Mouse (Mus musculus) embryonic facial prominence, embryonic 14.5 days (tissue): ENCODE measurements around the gene Col1a1. TPM values are rescaled to one million over a fixed set of nuclear protein-coding genes. Genes with fewer than 3 reads are reported as not detected.

ENCODE experiments used
- ATAC-seq: fragments of 200-750 bp; cut with Nextera tagmentation; 2 replicates; pipeline ENCODE4 v1.8.0; 2017; ENCODE audit warnings: low read depth, moderate number of reproducible peaks, moderate TSS enrichment
- DNase-seq: peaks from one replicate; pipeline ENCODE4 v3.0.0-alpha.2; 2015; ENCODE audit warnings: low spot score
- H3K27ac ChIP-seq: fragments of 300-500 bp; sonication (generic); replicated peaks from 2 replicates; pipeline ENCODE4 v1.5.1; 2014; ENCODE audit warnings: low read depth, mild to moderate bottlenecking, low read length, moderate library complexity
- H3K27me3 ChIP-seq: fragments of 300-500 bp; sonication (generic); replicated peaks from 2 replicates; pipeline ENCODE4 v1.6.1; 2014; ENCODE audit warnings: low read length; ENCODE audit not compliant: control insufficient read depth, insufficient read depth
- H3K36me3 ChIP-seq: fragments of 300-500 bp; sonication (generic); 2 replicates; pipeline ENCODE4 v1.6.1; 2014; ENCODE audit warnings: low read length, mixed read lengths; ENCODE audit not compliant: control insufficient read depth, insufficient read depth
- H3K4me1 ChIP-seq: fragments of 300-500 bp; sonication (generic); 2 replicates; pipeline ENCODE4 v1.6.1; 2014; ENCODE audit warnings: antibody characterized with exemption, low read length; ENCODE audit not compliant: control insufficient read depth, insufficient read depth
- H3K4me2 ChIP-seq: fragments of 300-500 bp; sonication (generic); 2 replicates; pipeline ENCODE4 v1.6.1; 2014; ENCODE audit warnings: low read depth, mild to moderate bottlenecking, low read length, moderate library complexity, mixed read lengths
- H3K4me3 ChIP-seq: fragments of 300-500 bp; sonication (generic); 2 replicates; pipeline ENCODE4 v1.5.1; 2014; ENCODE audit warnings: low read depth, mild to moderate bottlenecking, low read length
- H3K9ac ChIP-seq: fragments of 300-500 bp; sonication (generic); 2 replicates; pipeline ENCODE4 v1.6.1; 2014; ENCODE audit warnings: low read depth, mild to moderate bottlenecking, low read length, moderate library complexity, mixed read lengths
- H3K9me3 ChIP-seq: fragments of 300-500 bp; sonication (generic); 2 replicates; pipeline ENCODE4 v1.6.1; 2016; ENCODE audit warnings: low read length; ENCODE audit not compliant: control insufficient read depth
- WGBS: fragments of 180-500 bp; shearing (Covaris S2); extraction: QIAGEN DNeasy Blood & Tissue Kit; methylation state at CpG from one replicate; pipeline ENCODE4 v1.1.7; 2014; 5-methylcytosine and 5-hydroxymethylcytosine counted together
- polyA plus RNA-seq: library from polyadenylated mRNA; unstranded; fragments of >200 nt; fragmentation: Nextera tagmentation; extraction: Ambion mirVana; gene quantifications from 2 replicates; pipeline ENCODE4 v1.2.1, GENCODE M21; 2014

Col1a1 gene
- polyA plus RNA-seq, 1 experiment from 2014 or later, result 4,731 TPM

GRCm38 (mm10) chr11:94985822-94986221 is 49.8 kb downstream of the Col1a1 start:
- H3K27me3 ChIP-seq, result no peaks in the 10 kb centered on the region
- H3K9me3 ChIP-seq, result no peaks in the 10 kb centered on the region
- no peak overlapping the region for H3K4me3 ChIP-seq
- DNase-seq, result no peak
- H3K27ac ChIP-seq, result no peak overlapping the region
- peaks cover 27% of the 10 kb centered on the region for H3K4me1 ChIP-seq
- WGBS, result 65% methylated on average over 5 of the region's 5 CpGs
- H3K9ac ChIP-seq, result no peak overlapping the region
- no peak for ATAC-seq
- H3K4me2 ChIP-seq, result no peak overlapping the region
- H3K36me3 ChIP-seq, result no peaks in the 10 kb centered on the region

DNA sequence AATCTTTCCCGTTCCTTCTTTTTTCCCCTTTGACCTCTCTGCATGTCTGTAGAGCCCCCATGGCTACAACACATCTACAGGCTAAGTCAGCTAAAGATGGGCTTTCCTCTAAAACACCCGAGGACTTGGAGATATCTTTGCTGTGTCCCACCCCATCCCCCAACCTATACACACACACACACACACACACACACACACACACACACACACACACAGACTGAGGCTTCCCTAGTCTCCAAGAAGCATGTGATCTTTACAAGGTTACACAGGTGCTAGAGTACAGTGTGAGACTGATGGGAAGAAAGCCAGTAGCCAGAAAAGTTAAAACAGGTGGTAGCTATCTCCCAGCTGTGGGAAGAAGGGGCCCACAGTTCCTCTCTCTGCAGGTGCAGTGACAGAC is 50.4 kb downstream of the Col1a1 start:
- no peaks in the 10 kb centered on the region for H3K9me3 ChIP-seq
- H3K4me1 ChIP-seq, result peaks cover 27% of the 10 kb centered on the region
- ATAC-seq, result no peak
- no peak for DNase-seq
- no peak overlapping the region for H3K9ac ChIP-seq
- H3K27me3 ChIP-seq, result no peaks in the 10 kb centered on the region
- no peak overlapping the region for H3K4me3 ChIP-seq
- H3K27ac ChIP-seq, result no peak overlapping the region
- 37% methylated on average over 2 of the region's 2 CpGs for WGBS
- no peaks in the 10 kb centered on the region for H3K36me3 ChIP-seq
- H3K4me2 ChIP-seq, result no peak overlapping the region

GRCm38 (mm10) chr11:94987341-94987740 is 51.3 kb downstream of the Col1a1 start:
- Histone ChIP-seq H3K36me3 (no peaks in the 10 kb centered on the region), H3K9me3 (no peaks in the 10 kb centered on the region), H3K4me3 (no peak overlapping the region), H3K27ac (no peak overlapping the region), H3K4me2 (no peak overlapping the region), H3K4me1 (peaks cover 27% of the 10 kb centered on the region), H3K9ac (no peak overlapping the region), H3K27me3 (no peaks in the 10 kb centered on the region)
- 38% methylated on average over 6 of the region's 6 CpGs for WGBS
- DNase-seq (no peak), ATAC-seq (no peak)

DNA sequence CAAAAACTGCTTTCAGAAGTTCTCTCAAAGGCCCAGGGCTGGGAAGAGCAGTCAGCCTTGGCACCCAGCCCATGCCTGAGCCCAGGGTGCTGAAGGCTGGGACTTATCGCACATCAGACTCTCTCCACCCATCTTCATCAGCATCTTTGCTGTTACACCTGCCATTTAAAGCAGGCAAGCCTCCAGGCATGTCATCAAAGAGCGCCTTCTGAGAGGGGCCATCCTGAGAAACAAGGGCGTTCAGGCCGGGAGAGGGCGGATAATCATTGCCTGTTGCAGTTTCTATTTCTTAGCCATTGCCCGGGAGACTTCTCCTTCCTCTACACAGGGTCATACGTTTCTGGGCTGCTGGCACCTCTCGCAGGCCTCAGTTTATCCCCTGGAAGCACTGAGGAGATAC is 51.8 kb downstream of the Col1a1 start:
- Histone ChIP-seq H3K4me3 (no peak overlapping the region), H3K27me3 (no peaks in the 10 kb centered on the region), H3K36me3 (no peaks in the 10 kb centered on the region), H3K4me1 (peaks cover 27% of the 10 kb centered on the region), H3K4me2 (peak overlapping the region; percentile 8; the same call in 1 of the 2 replicates), H3K9me3 (no peaks in the 10 kb centered on the region), H3K27ac (no peak overlapping the region), H3K9ac (no peak overlapping the region)
- ATAC-seq (no peak), DNase-seq (no peak)
- WGBS, result 67% methylated on average over 8 of the region's 8 CpGs

- no peak for DNase-seq
- Histone ChIP-seq H3K36me3 (no peaks in the 10 kb centered on the region), H3K9me3 (no peaks in the 10 kb centered on the region), H3K4me2 (peak overlapping the region; percentile 96), H3K9ac (peak overlapping the region; percentile 68), H3K4me3 (peak overlapping the region; percentile 91), H3K27ac (peak overlapping the region; percentile 94), H3K4me1 (peaks cover 36% of the 10 kb centered on the region), H3K27me3 (no peaks in the 10 kb centered on the region)
- no peak for ATAC-seq
- WGBS, result 12% methylated on average over 10 of the region's 10 CpGs
Measured at GRCm38 (mm10) chr11:94988780-94989561, 52.9 kb downstream of the Col1a1 start.

DNA sequence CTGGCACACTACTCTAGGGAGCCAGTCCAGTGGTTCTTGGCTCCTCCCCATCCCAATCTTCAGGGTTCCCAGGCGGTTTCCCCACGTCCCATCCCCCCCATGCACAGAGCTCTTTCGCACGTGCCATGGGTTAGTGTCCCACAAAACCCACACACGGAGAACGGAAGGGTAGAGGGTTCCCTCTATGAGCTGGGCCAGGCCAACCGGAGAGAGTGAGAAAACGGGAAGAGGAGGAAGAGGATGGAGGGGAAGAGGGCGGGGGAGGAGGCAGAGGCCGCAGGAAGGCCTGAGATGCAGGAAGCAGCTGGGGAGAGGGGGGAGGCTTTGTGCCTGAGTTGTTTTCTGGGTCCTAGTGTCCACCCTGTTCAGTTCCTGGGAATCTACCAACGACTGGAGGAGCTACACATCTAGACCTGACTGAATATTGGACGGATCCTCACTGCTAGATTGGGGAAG is 53.6 kb downstream of the Col1a1 start:
- WGBS, result 0% methylated on average over 12 of the region's 12 CpGs
- ATAC-seq (peak; percentile 67), DNase-seq (peak; percentile 97)
- Histone ChIP-seq H3K9ac (peak overlapping the region; percentile 92), H3K9me3 (no peaks in the 10 kb centered on the region), H3K4me2 (peak overlapping the region; percentile 96), H3K4me1 (peaks cover 42% of the 10 kb centered on the region), H3K36me3 (no peaks in the 10 kb centered on the region), H3K4me3 (peak overlapping the region; percentile 91), H3K27ac (peak overlapping the region; percentile 94), H3K27me3 (no peaks in the 10 kb centered on the region)

DNA sequence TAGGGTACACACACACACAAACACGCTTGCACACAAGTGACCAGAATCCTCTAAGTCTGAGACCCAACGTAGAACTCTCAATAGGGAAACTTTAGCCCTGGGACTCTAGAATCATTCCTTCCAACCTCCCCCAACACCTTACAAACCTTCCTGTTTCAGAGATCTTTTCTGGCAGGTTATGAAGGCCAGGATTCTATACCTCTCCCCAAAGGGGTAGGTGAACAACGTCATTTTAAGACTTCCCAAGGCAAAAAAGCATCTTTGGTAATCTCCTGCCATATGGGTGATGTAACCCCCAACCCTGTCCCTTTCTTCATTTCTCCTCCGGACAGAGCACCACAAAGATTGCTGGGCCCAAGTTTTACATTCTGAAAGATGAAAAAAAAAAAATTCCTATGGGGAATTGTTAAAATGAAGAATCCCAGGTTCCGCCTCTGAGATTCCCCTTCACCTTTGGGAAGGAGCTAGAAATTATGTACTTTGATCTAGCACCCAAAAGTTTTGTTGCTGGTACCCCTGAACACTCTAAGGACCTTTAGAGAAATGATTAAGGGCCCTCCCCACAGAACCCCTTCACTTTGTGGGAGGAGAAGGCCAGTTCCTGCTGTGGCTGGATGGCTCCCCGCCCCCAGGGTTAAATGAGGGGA is 54.2 kb downstream of the Col1a1 start:
- H3K9ac ChIP-seq, result peak overlapping the region; percentile 92
- H3K36me3 ChIP-seq, result no peaks in the 10 kb centered on the region
- peak overlapping the region; percentile 91 for H3K4me3 ChIP-seq
- 44% methylated on average over 6 of the region's 6 CpGs for WGBS
- peak overlapping the region; percentile 96 for H3K4me2 ChIP-seq
- no peaks in the 10 kb centered on the region for H3K27me3 ChIP-seq
- H3K27ac ChIP-seq, result peak overlapping the region; percentile 94
- no peak for DNase-seq
- no peaks in the 10 kb centered on the region for H3K9me3 ChIP-seq
- no peak for ATAC-seq
- peaks cover 49% of the 10 kb centered on the region for H3K4me1 ChIP-seq

DNA sequence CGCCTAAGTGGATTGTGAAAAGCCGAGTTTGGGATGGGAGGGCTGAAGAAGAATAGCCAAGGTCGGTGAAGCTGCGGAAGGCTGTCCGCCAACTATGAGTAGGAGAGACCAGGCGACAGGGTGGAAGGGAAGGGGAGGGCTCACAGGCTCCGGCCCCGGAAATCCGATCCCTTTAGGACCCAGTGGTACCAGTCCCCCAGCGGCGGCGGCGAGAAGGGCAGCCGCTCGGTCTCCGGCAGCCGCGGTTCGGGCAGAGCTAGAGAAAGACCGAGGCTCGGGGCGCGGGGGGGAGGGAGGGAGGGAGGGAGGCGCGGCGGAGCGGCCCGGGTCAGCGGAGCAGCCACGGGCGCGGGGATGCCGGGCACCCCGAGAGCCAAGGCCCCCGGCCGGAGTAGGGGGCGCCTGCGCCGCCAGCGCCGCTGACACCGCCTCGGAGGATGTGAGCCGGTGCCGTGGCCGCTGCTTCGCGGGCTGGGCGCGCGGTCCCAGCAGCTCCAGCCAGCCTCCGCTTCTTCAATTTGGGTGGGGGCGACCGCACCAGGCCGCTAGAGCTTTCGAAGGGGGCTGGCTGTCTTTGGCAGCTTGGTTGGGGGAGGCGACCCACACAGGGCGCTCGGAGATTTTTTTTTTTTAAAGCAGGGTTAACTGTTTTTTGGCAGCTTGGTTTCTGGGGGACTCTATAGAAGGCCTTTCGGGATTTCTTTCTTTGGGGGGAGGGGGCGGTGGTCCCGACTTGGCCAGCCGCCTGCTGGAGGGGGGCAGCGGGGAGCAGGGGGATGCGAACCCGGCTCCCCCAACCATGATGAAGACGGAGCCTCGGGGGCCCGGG is 54.9 kb downstream of the Col1a1 start, which contains the start of gene Ppp1r9b:
Gene Ppp1r9b, plus strand, starts transcription at position 287 of the 829 bp plus-strand sequence.
- no peaks in the 10 kb centered on the region for H3K36me3 ChIP-seq
- peaks cover 55% of the 10 kb centered on the region for H3K4me1 ChIP-seq
- DNase-seq (peak; percentile 94), ATAC-seq (peak; percentile 89)
- under 1% methylated on average over 31 of the region's 69 CpGs for WGBS
- H3K4me3 ChIP-seq, result peak within 1 kb of the TSS; percentile 91
- H3K27me3 ChIP-seq, result no peaks in the 10 kb centered on the region
- H3K9ac ChIP-seq, result peak within 1 kb of the TSS; percentile 92
- peak within 1 kb of the TSS; percentile 96 for H3K4me2 ChIP-seq
- no peaks in the 10 kb centered on the region for H3K9me3 ChIP-seq
- H3K27ac ChIP-seq, result peak within 1 kb of the TSS; percentile 94
